Mouse (Mus musculus) forebrain, embryonic 14.5 days (tissue): ENCODE measurements at regions not wholly inside any gene's neighbourhood (a gene's known extent, or its start where the extent isn't known, plus 50 kb on each side); places are given as distances from the start of the nearest gene placed in this dataset.

Experiments used
- ATAC-seq: fragments of 200-750 bp; cut with Nextera tagmentation; 2 replicates; pipeline ENCODE4 v1.8.0; 2017; ENCODE audit warnings: mild to moderate bottlenecking, moderate library complexity
- DNase-seq: peaks from one replicate; pipeline ENCODE4 v3.0.0-alpha.2; 2015; ENCODE audit warnings: low spot score
- H3K27ac ChIP-seq: fragments of 300-500 bp; sonication (generic); 2 replicates; pipeline ENCODE4 v1.5.1; 2014; ENCODE audit warnings: low read depth, mild to moderate bottlenecking, control low read depth, low read length, moderate library complexity
- H3K27me3 ChIP-seq: fragments of 300-500 bp; sonication (generic); replicated peaks from 2 replicates; pipeline ENCODE4 v1.6.1; 2014; ENCODE audit warnings: low read length, control low read depth, mixed read lengths; ENCODE audit not compliant: control insufficient read depth, insufficient read depth
- H3K36me3 ChIP-seq: fragments of 300-500 bp; sonication (generic); 2 replicates; pipeline ENCODE4 v1.6.1; 2014; ENCODE audit warnings: low read length, control low read depth; ENCODE audit not compliant: control insufficient read depth, insufficient read depth
- H3K4me1 ChIP-seq: fragments of 300-500 bp; sonication (generic); 2 replicates; pipeline ENCODE4 v1.6.1; 2014; ENCODE audit warnings: antibody characterized with exemption, low read length, control low read depth; ENCODE audit not compliant: control insufficient read depth, insufficient read depth
- H3K4me2 ChIP-seq: fragments of 300-500 bp; sonication (generic); 2 replicates; pipeline ENCODE4 v1.6.1; 2014; ENCODE audit warnings: mild to moderate bottlenecking, control low read depth, low read length
- H3K4me3 ChIP-seq: fragments of 300-500 bp; sonication (generic); 2 replicates; pipeline ENCODE4 v1.5.1; 2014; ENCODE audit warnings: low read depth, low read length, control low read depth
- H3K9ac ChIP-seq: fragments of 300-500 bp; sonication (generic); 2 replicates; pipeline ENCODE4 v1.6.1; 2014; ENCODE audit warnings: mild to moderate bottlenecking, low read length, control low read depth, moderate library complexity
- H3K9me3 ChIP-seq: fragments of 300-500 bp; sonication (generic); replicated peaks from 2 replicates; pipeline ENCODE4 v1.6.1; 2016; ENCODE audit warnings: low read length, control low read depth, mixed read lengths; ENCODE audit not compliant: control insufficient read depth
- WGBS: fragments of 180-500 bp; shearing (Covaris S2); extraction: QIAGEN DNeasy Blood & Tissue Kit; methylation state at CpG from one replicate; pipeline ENCODE4 v1.1.7; 2014; 5-methylcytosine and 5-hydroxymethylcytosine counted together

GRCm38 (mm10) chr11:33061570-33061969, 85.6 kb downstream of the Fgf18 start:
- no peaks in the 10 kb centered on the region for H3K4me1 ChIP-seq
- H3K27me3 ChIP-seq: no peaks in the 10 kb centered on the region
- no peaks in the 10 kb centered on the region for H3K9me3 ChIP-seq
- no peak overlapping the region for H3K4me2 ChIP-seq
- 85% methylated on average over 4 of the region's 4 CpGs for WGBS
- no peak overlapping the region for H3K4me3 ChIP-seq
- no peaks in the 10 kb centered on the region for H3K36me3 ChIP-seq
- no peak overlapping the region for H3K27ac ChIP-seq
- no peak for ATAC-seq
- no peak overlapping the region for H3K9ac ChIP-seq
- DNase-seq: no peak

- no peaks in the 10 kb centered on the region for H3K4me1 ChIP-seq
- DNase-seq (no peak), ATAC-seq (no peak)
- H3K27ac ChIP-seq: no peak overlapping the region
- 62% methylated on average over 3 of the region's 3 CpGs for WGBS
- H3K9me3 ChIP-seq: no peaks in the 10 kb centered on the region
- H3K9ac ChIP-seq: no peak overlapping the region
- H3K36me3 ChIP-seq: no peaks in the 10 kb centered on the region
- H3K4me2 ChIP-seq: no peak overlapping the region
- no peak overlapping the region for H3K4me3 ChIP-seq
- H3K27me3 ChIP-seq: no peaks in the 10 kb centered on the region
Measured at GRCm38 (mm10) chr11:33060352-33060751, 86.8 kb downstream of the Fgf18 start.

- DNase-seq: no peak
- WGBS: 84% methylated on average over 12 of the region's 12 CpGs
- ATAC-seq: no peak
Measured at GRCm38 (mm10) chr11:33050216-33050615, 97.0 kb downstream of the Fgf18 start.

GRCm38 (mm10) chr11:33039854-33040792, 107.1 kb downstream of the Fgf18 start:
- ATAC-seq: no peak
- Histone ChIP-seq H3K4me2 (no peak overlapping the region), H3K9ac (no peak overlapping the region), H3K9me3 (no peaks in the 10 kb centered on the region), H3K4me3 (no peak overlapping the region), H3K27me3 (no peaks in the 10 kb centered on the region), H3K27ac (no peak overlapping the region), H3K4me1 (no peaks in the 10 kb centered on the region), H3K36me3 (no peaks in the 10 kb centered on the region)
- WGBS: 85% methylated on average over 10 of the region's 10 CpGs
- no peak for DNase-seq

More at GRCm38 (mm10) chr11:33050216-33050615, 97.0 kb downstream of the Fgf18 start:
- no peaks in the 10 kb centered on the region for H3K36me3 ChIP-seq
- no peaks in the 10 kb centered on the region for H3K9me3 ChIP-seq
- no peak overlapping the region for H3K4me3 ChIP-seq
- no peak overlapping the region for H3K4me2 ChIP-seq
- no peaks in the 10 kb centered on the region for H3K27me3 ChIP-seq
- no peak overlapping the region for H3K27ac ChIP-seq
- H3K9ac ChIP-seq: no peak overlapping the region
- no peaks in the 10 kb centered on the region for H3K4me1 ChIP-seq

- Histone ChIP-seq H3K4me1 (no peaks in the 10 kb centered on the region), H3K4me3 (no peak overlapping the region), H3K9ac (no peak overlapping the region), H3K36me3 (no peaks in the 10 kb centered on the region), H3K27ac (no peak overlapping the region), H3K9me3 (no peaks in the 10 kb centered on the region), H3K27me3 (no peaks in the 10 kb centered on the region), H3K4me2 (no peak overlapping the region)
- DNase-seq (no peak), ATAC-seq (no peak)
- WGBS: 89% methylated on average over 4 of the region's 4 CpGs
Measured at GRCm38 (mm10) chr11:33036367-33036766, 110.8 kb downstream of the Fgf18 start.

- Histone ChIP-seq H3K27ac (no peak overlapping the region), H3K4me1 (no peaks in the 10 kb centered on the region), H3K9ac (no peak overlapping the region), H3K27me3 (no peaks in the 10 kb centered on the region), H3K9me3 (no peaks in the 10 kb centered on the region), H3K4me2 (no peak overlapping the region), H3K36me3 (no peaks in the 10 kb centered on the region), H3K4me3 (no peak overlapping the region)
- peak; percentile 17 for DNase-seq
- ATAC-seq: no peak
Measured at GRCm38 (mm10) chr11:33028920-33029319, 118.3 kb downstream of the Fgf18 start.

- H3K36me3 ChIP-seq: no peaks in the 10 kb centered on the region
- H3K27me3 ChIP-seq: no peaks in the 10 kb centered on the region
- no peaks in the 10 kb centered on the region for H3K9me3 ChIP-seq
- H3K9ac ChIP-seq: no peak overlapping the region
- H3K4me2 ChIP-seq: no peak overlapping the region
- H3K4me3 ChIP-seq: no peak overlapping the region
- DNase-seq (no peak), ATAC-seq (no peak)
- WGBS: 89% methylated on average over 6 of the region's 6 CpGs
- no peaks in the 10 kb centered on the region for H3K4me1 ChIP-seq
- H3K27ac ChIP-seq: no peak overlapping the region
Measured at GRCm38 (mm10) chr11:33027121-33027520, 120.1 kb downstream of the Fgf18 start.

- Histone ChIP-seq H3K4me1 (no peaks in the 10 kb centered on the region), H3K27ac (no peak overlapping the region), H3K9ac (no peak overlapping the region), H3K27me3 (no peaks in the 10 kb centered on the region), H3K4me3 (no peak overlapping the region), H3K9me3 (no peaks in the 10 kb centered on the region), H3K36me3 (no peaks in the 10 kb centered on the region), H3K4me2 (no peak overlapping the region)
- DNase-seq (no peak), ATAC-seq (no peak)
- WGBS: 77% methylated on average over 17 of the region's 17 CpGs
Measured at GRCm38 (mm10) chr11:33013229-33014185, 133.7 kb downstream of the Fgf18 start.
